In genomic region chr1:85794106-85794771, GRCm38 (mm10) we compare ENCODE assay signal across 8 mouse cellular contexts. TPM values are rescaled to one million over a fixed set of nuclear protein-coding genes. Genes with fewer than 3 reads are reported as not detected.
A peak's percentile ranks its signal among the peaks of the same experiment; 100 is the strongest.
DNase-seq lines count a peak whose midpoint lies in the region; ATAC-seq lines count a peak whose summit lies in the region.

No protein-coding gene starts in this region.

- H3K27ac ChIP-seq in forebrain, embryonic 13.5 days: peak overlapping the region; percentile 97

- H3K27me3 ChIP-seq in forebrain, embryonic 13.5 days: no peaks in the 10 kb centered on the region
- H3K27me3 ChIP-seq in megakaryocyte, embryonic 14.5 days (replicated peaks): no peaks in the 10 kb centered on the region

- peaks cover 10% of the 10 kb centered on the region; the same call in 1 of the 2 replicates for H3K36me3 ChIP-seq in forebrain, embryonic 13.5 days (ENCODE audit: poor library complexity, severe bottlenecking)
- peaks cover 28% of the 10 kb centered on the region for H3K36me3 ChIP-seq in megakaryocyte, embryonic 14.5 days (replicated peaks; ENCODE audit: low read length)

- peak; percentile 6; the same call in 1 of the 2 replicates for ATAC-seq in forebrain, embryonic 13.5 days
- ATAC-seq in hematopoietic stem cell, adult 5-6 weeks (replicated peaks in 1 of 2; ENCODE audit: insufficient read depth in 1 of 2, low FRiP score in 2 of 2, low TSS enrichment in 1 of 2, low read depth in 1 of 2, poor library complexity in 2 of 2, severe bottlenecking in 2 of 2): peak; percentile 24 to 44; a peak in 3 of 4 replicates

- peak; percentile 91 for DNase-seq in heart, adult 11 months
- DNase-seq in heart, postnatal 14 days: no peak
- peak; percentile 54 for DNase-seq in c-Kit-negative CD71-positive TER-119-positive erythroid progenitor cells, embryonic 14.5 days (ENCODE audit: low read depth, low spot score)
- DNase-seq in layer of hippocampus, adult 9-11 months: peak; percentile 5
- DNase-seq in right cerebral cortex, postnatal 4 days: peak; percentile 35

- H3K9ac ChIP-seq in forebrain, embryonic 13.5 days: peak overlapping the region; percentile 99

- peak overlapping the region; percentile 71 for H3K4me2 ChIP-seq in forebrain, embryonic 13.5 days

- WGBS in forebrain, embryonic 13.5 days: under 1% methylated on average over 38 of the region's 38 CpGs

- H3K9me3 ChIP-seq in forebrain, embryonic 13.5 days (replicated peaks): no peaks in the 10 kb centered on the region
- no peaks in the 10 kb centered on the region for H3K9me3 ChIP-seq in megakaryocyte, embryonic 14.5 days

- peaks cover 14% of the 10 kb centered on the region for H3K4me1 ChIP-seq in forebrain, embryonic 13.5 days
- peaks cover 61% of the 10 kb centered on the region for H3K4me1 ChIP-seq in megakaryocyte, embryonic 14.5 days

- peak overlapping the region; percentile 95 for H3K4me3 ChIP-seq in forebrain, embryonic 13.5 days
- H3K4me3 ChIP-seq in megakaryocyte, embryonic 14.5 days (replicated peaks): peak overlapping the region; percentile 98

- intact Hi-C loops in heart, postnatal 14 days (cut with DNase I): no loop called here

RNA-seq across cellular contexts. Expression of gene Cab39, which starts 1.0 kb away (rescaled TPM):
- total RNA-seq in heart, postnatal 14 days (2021): 100 to 1,000 TPM in 1 of 2 experiments, 10 to 100 TPM in 1; 93.5 to 101 TPM
- 44.9 and 46.2 TPM in 2 replicates for polyA plus RNA-seq in forebrain, embryonic 13.5 days (2015; fragmentation: Nextera tagmentation; extraction: Ambion mirVana)
- total RNA-seq in hematopoietic stem cell, adult 5-6 weeks (2017): 97.1 and 112 TPM in 2 replicates
- 9.3 and 12.9 TPM in 2 replicates for polyA plus RNA-seq in megakaryocyte, embryonic 14.5 days (2012; ENCODE audit: insufficient read depth, low replicate concordance)

RNA-seq across cellular contexts. Expression of gene A630001G21Rik, which starts 15.8 kb away (rescaled TPM):
- total RNA-seq in heart, postnatal 14 days (2021): under 1 TPM; 0.76 to 0.80 TPM
- 0.52 and 0.62 TPM in 2 replicates for polyA plus RNA-seq in forebrain, embryonic 13.5 days (2015; fragmentation: Nextera tagmentation; extraction: Ambion mirVana)
- total RNA-seq in hematopoietic stem cell, adult 5-6 weeks (2017): 52.6 and 57.8 TPM in 2 replicates
- polyA plus RNA-seq in megakaryocyte, embryonic 14.5 days (2012; ENCODE audit: insufficient read depth, low replicate concordance): 5.2 TPM in 1 of 2 replicates, not detected in the other

Comparison
In these comparisons a context has a peak if more than half of its experiments do, and no peak if none do; other contexts are left out.
1. DNase-seq: peak in heart, adult 11 months (single experiment), c-Kit-negative CD71-positive TER-119-positive erythroid progenitor cells, embryonic 14.5 days (single experiment), layer of hippocampus, adult 9-11 months (single experiment) and right cerebral cortex, postnatal 4 days (single experiment); none in heart, postnatal 14 days (0 of 2).
2. RNA of gene A630001G21Rik, which starts 15.8 kb away (total RNA-seq): 52.6 to 57.8 TPM in hematopoietic stem cell, adult 5-6 weeks; 0.76 to 0.80 TPM in heart, postnatal 14 days; every median in the first group is over 10 times any median in the second.